Mouse (Mus musculus) right cerebral cortex, postnatal 4 days (tissue): Measurements from ENCODE around the gene Tedc2.

Source experiments
- DNase-seq: peaks from one replicate; pipeline ENCODE4 v3.0.0-alpha.2; 2022

The Tedc2 gene

GRCm38 (mm10) chr17:24211631-24212440 is 8.8 kb downstream of the Tedc2 start:
- peak; percentile 78 for DNase-seq

DNA sequence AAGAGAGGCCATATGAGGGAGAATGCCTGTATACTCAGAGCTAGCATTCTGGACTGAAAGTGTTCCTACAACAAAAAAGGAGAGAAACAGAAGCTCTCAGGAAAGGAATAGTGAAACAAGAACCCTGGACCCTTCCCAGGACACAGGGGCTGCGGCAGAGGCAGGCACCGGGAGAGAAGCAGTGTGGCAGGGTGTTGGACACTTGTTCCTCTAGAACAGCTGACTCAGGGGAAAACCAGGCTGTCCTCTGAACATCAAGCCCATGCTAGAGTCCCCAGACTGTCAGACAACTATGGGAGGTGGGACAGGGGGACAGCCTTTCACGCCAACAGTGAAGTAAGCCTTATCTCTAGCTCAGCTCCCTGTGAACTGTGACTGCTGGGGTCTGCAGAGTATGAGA is 10.1 kb downstream of the Tedc2 start:
- no peak for DNase-seq

DNA sequence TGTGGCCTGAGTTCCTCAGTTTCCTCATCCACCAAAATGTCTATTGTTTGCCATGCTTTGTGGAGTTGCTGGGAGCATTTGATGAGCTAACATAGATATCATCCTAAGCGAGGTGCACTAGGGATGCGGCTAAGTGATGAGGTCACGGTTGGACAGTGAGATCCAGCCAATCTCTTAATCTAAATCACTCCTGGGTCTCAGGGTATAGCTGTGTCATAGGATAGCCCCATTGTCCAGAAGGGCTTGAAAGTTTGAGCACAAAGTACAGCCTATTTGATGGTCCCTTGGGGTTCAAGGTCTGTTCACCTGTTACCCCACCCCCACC is 10.8 kb downstream of the Tedc2 start:
- no peak for DNase-seq

DNA sequence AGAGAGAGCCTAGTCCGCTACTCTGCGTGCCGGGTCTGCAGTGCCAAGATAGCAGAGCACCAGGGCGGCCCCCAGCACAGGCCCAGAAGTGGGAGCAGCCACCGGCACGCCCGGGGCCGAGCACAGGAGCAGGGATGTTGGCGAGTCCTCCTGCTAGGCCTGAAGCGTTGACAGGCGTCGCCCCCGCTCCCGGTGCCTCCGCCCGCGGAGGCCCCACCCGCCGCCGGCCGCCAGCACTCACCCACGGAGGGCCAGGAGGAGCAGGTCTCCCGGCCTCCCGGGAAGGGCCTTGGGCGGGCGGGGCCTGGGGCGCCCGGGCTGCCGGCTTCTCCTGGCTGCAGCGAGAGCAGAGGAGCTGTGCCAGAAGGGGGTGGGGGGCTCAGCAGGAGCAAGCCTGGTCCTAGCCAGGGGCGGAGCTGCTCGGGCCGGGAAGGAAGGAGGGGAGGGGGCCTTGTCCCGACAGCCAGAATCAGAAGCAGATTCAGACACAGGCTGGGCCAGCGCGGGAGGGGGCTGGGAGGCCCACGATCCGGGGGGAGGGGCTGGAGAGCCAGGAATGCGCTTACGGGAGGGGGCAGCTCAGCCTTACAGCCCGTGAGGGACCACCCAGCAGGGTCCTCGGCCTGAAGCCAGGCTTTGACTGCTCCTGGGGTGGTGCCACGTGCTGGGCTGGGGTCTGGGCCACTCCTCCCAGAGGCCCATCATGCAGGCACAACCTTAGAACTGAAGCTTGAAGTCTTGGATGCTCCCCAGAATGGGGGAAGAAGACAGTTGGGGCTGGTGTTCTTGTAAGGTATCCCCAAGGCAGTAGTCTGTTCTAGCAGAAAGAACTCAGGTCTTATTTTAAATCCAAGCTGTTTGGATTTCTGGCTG is 11.4 kb downstream of the Tedc2 start, which contains the start of gene Ntn3:
Gene Ntn3, minus strand, starts transcription at position 489 of the 873 bp plus-strand sequence.
- peak; percentile 71 for DNase-seq

DNA sequence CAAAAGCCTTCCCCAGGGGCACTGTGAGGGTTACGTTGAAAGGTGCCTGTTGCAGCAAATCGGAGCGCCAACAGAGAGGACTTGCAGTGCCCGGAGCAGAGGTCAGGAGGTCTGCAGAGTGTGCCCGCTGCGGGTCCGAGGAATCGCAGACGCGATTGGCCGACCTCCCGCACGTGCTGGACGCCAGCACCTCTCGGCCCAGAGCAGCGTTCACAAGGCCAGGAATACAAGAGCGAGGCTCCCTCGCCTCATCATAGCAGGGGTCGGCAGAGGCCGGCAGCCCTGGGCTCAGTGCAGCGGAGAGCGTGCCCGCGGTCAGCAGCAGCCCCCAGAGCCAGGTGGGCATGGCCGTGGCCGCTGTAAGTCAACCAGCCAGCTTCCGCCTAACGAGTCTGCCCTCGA is 12.0 kb downstream of the Tedc2 start:
- DNase-seq: no peak

DNA sequence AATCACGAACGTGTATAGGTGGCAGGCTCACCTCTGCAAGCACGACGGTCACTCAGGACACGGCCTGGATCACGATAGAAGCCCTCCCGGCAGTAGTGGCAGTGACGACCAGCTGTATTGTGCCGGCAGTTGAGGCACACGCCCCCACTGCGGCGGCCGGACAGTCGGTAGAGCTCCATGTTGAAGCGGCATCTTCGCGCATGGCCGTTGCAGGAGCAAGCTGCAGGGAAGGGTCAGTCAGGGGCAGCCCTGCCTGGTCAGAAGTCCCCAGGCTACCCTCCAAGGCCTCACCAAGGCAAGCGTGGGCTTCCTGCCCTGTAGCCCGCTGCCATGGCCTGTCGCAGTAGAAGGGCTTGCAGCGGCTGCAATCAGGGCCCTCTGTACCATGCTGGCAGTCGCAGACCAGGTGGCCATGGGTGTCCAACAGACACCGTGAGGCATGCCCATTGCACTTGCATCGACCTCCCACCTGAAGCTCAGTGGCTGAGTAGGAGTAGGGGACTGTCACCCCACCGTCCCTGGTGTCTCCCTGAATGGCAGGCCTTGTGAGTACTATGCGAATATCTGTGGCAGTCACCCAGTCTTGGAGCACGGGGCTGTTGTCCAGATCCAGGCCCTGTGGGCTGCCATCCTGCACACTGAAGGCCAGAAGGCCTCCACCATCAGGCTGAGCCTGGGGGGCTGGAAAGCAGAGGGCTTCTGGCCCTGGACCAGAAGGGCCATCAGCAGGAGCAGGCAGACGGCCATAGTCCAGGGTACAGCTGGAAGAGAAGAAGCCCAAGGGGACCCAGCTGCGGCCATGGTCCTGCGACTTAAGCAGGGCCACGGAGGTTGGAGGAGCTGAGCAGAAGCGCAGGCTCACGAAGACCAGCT is 12.6 kb downstream of the Tedc2 start:
- peak; percentile 44 for DNase-seq

DNA sequence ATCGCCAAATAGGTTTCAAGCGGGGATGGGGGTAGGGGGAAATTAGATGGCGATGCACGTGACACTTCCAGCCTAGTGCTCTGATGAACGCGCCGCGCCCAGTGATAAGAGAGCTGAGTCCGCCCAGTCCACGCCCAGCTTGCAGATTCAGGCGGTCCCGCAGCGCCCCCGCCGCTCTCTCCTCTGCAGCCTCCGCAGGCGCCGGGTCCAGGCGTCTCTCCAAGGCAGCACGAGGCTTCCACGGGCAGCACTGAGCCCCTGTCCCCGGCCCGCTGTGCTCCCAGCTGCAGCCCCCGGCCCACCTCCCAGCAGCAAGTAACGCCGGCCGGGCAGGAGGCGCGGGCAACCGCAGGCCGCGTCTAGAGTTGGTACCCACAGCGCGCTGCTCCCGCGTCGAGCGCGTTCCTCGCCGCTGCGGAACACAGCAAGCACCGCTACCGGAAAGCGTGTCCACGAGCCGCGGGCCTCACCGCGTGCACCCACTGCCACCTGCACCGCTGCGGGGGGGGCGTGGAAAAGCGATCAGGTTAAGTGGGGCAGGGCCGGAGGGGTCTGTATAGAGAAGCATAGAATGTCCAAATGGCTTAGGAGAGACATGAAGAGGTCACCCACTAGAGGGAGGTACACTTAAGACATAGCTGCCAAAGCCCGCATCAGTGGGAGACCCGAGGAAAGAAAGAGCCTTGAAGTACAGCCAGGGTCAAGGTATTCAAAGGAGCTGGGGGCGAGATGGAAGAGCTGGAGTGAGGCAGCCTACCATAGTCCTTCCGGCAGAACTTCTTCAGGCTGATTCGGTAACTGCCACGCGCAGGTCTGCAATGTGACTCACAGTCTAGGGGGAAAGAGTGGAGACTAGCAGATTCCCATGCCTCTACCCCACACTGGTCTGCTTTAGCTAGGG is 13.9 kb downstream of the Tedc2 start:
- DNase-seq: peak; percentile 80

- no peak for DNase-seq
Observed at GRCm38 (mm10) chr17:24205908-24206361, 14.7 kb downstream of the Tedc2 start.

GRCm38 (mm10) chr17:24205284-24205888 is 15.3 kb downstream of the Tedc2 start, which contains the start of gene Tbc1d24:
Gene Tbc1d24 (minus strand): TSS chr17:24205562.
- peak; percentile 97 for DNase-seq

DNA sequence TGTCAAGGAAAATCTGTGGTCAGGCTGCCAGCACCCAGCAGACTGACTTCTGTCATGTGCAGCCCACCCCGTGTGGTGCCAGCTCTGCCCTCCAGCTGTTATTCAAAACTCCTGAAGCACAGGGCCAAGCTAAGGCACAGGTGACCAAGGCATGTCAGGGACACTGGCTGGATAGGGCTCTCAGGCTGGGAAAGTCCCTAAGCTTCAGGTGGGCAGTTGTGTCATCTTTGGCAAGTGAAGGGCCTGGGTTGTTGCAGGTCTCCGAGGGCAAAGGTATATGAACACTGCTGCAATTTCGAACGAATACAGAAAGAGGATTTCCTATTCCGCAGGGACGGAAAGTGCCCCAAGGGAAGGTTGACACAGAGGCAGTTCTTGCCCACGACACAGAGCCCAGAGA is 15.8 kb downstream of the Tedc2 start:
- peak; percentile 13 for DNase-seq

DNA sequence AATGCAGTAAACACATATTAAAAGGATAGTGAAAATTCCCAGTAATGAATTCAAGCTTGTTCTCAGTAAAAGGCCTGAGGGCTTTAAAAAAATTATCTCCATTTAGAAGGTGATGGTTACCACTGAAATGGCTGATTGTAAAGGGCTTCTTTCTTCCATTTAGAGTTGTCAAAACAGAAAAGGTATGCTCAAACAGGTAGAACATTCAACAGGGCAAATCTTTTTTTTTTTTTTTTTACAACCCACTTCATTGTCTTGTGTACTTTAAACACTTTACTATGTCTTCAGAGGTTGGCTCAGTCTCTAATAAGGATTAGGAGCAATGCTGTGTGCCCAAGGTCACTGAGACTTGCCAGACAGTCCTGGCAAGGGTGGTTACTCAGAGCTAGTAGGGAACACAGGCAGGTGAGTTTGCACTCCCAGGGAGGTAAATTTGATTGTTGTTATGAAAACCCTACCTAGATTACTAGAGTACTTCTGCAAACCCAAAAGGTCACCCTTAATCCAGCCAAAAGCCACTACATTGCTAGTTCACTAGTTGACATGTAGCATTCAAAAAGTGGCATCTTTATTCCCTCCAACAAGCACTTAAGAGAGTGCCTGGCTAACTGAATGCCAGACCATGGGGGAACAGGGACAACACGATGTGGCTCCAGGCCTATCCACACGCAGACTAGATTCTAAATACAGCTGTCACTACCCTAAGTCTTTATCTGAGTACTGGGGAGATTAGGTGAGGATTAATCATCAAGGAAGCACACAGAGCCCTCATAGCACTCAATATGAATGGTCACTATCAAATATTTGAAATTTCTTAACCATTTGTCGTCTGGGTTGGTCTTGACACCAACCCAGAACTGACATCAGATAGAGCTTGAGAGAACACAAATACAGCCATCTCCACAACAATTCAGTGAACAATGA is 16.8 kb downstream of the Tedc2 start:
- no peak for DNase-seq

- no peak for DNase-seq
Observed at GRCm38 (mm10) chr17:24203068-24203467, 17.6 kb downstream of the Tedc2 start.

DNA sequence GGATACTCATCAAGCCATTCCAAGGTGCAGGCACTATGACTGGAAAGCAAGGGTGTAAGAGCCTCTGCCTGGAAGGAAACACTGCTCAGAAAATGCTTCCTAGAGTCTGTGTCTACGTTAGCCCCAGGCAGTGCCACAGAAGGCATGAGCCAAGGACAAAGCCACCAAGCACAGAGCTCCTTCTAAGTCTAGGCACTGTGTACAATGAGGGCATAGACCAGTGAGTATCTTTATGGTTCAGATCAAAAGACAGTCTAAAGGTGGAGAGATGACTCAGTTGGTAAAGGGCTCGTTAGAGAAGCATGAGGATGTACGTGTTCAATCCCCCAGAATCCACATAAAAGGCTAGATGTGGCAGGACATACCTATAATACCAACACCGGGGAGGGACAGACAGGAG is 19.6 kb downstream of the Tedc2 start:
- DNase-seq: no peak

DNA sequence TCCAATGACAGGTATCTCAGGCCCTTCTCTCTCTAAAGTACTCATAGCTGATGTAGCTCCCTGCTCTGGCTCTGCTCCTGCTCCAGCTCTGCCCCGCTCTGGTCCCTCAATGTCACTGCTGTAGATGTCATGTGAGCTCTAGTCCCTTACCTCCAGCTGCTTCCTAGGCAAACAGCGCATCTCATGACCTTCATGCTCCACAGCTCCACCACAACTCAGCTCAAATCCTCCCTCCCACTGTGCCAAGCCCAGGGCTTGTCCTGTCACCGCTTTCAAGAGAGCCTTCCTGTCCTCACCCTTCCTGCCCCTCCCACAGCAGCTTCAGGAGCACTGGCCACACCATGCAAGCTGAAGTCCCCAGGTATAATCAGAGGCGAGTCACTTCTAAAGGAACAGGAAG is 20.9 kb downstream of the Tedc2 start:
- DNase-seq: no peak

- DNase-seq: no peak
Observed at GRCm38 (mm10) chr17:24199252-24199651, 21.4 kb downstream of the Tedc2 start.

DNA sequence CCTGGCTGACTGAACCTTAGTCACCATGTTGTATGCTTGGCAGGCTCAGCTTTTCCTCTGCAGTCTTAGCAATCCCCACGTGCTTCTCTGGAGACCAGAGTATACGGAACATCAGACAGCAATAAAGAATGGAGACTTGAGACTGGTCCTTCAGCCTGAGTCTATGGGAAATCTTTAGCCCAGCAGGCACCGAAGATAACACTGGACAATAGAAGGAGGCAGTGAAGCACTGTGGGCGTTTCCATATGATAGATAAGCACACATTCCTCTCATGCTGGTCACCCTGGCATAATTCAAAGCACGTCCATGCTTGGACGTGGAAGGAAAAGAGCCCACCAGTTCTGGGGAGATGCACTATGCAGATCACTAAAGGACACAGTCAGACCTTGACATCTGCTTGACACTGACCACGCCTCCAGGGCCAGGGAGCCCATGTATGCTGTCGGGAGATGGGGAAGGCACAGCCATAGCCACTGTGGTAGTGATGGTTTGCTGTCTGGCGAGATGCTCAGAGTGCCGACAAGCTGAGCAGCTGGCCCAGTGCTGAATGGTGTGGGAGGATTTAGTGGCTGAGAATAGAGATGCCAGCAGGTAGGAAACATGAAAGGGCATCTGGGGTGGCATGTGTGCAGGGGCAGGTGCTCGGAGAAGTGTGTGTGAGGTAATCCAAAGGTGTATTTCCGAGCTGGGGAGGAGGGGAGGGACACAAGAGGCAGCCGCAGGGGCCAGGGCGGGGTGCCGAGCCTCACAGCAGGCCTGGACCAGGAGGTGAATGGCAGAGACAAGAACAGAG is 23.4 kb downstream of the Tedc2 start:
- no peak for DNase-seq

GRCm38 (mm10) chr17:24195349-24195748 is 25.3 kb downstream of the Tedc2 start:
- no peak for DNase-seq

GRCm38 (mm10) chr17:24193769-24194168 is 26.9 kb downstream of the Tedc2 start:
- DNase-seq: no peak

- DNase-seq: no peak
Observed at GRCm38 (mm10) chr17:24193268-24193667, 27.4 kb downstream of the Tedc2 start.
